Mouse (Mus musculus) forebrain, embryonic 11.5 days (tissue): ENCODE results near the gene Chaf1b. TPM values are rescaled to one million over a fixed set of nuclear protein-coding genes. Genes with fewer than 3 reads are reported as not detected.

Experiments used
- ATAC-seq: fragments of 200-750 bp; cut with Nextera tagmentation; replicated peaks from 2 replicates; pipeline ENCODE4 v1.8.0; 2017; ENCODE audit warnings: moderate TSS enrichment; ENCODE audit not compliant: low FRiP score
- DNase-seq: peaks from one replicate; pipeline ENCODE4 v3.0.0-alpha.2; 2017; ENCODE audit warnings: low spot score
- H3K27ac ChIP-seq: fragments of 300-500 bp; sonication (generic); 2 replicates; pipeline ENCODE4 v1.5.1; 2014; ENCODE audit warnings: low read depth, low read length
- H3K27me3 ChIP-seq: fragments of 300-500 bp; sonication (generic); 2 replicates; pipeline ENCODE4 v1.6.1; 2014; ENCODE audit warnings: mild to moderate bottlenecking, low read length, mixed read lengths; ENCODE audit not compliant: control insufficient read depth, insufficient read depth
- H3K36me3 ChIP-seq: fragments of 300-500 bp; sonication (generic); 2 replicates; pipeline ENCODE4 v1.6.1; 2014; ENCODE audit warnings: mild to moderate bottlenecking, low read length, moderate library complexity, mixed read lengths; ENCODE audit not compliant: control insufficient read depth, insufficient read depth
- H3K4me1 ChIP-seq: fragments of 300-500 bp; sonication (generic); replicated peaks from 2 replicates; pipeline ENCODE4 v1.6.1; 2014; ENCODE audit warnings: low read length, mixed read lengths; ENCODE audit not compliant: control insufficient read depth, insufficient read depth
- H3K4me2 ChIP-seq: fragments of 300-500 bp; sonication (generic); 2 replicates; pipeline ENCODE4 v1.6.1; 2014; ENCODE audit warnings: low read depth, mild to moderate bottlenecking, low read length, moderate library complexity, mixed read lengths; ENCODE audit not compliant: severe bottlenecking
- H3K4me3 ChIP-seq: fragments of 300-500 bp; sonication (generic); 2 replicates; pipeline ENCODE4 v1.5.1; 2014; ENCODE audit warnings: low read depth, low read length
- H3K9ac ChIP-seq: fragments of 300-500 bp; sonication (generic); 2 replicates; pipeline ENCODE4 v1.6.1; 2014; ENCODE audit warnings: low read length
- H3K9me3 ChIP-seq: fragments of 300-500 bp; sonication (generic); 2 replicates; pipeline ENCODE4 v1.6.1; 2016; ENCODE audit warnings: low read length, mixed read lengths; ENCODE audit not compliant: control insufficient read depth
- WGBS: fragments of 180-500 bp; shearing (Covaris S2); extraction: QIAGEN DNeasy Blood & Tissue Kit; methylation state at CpG from one replicate; pipeline ENCODE4 v1.1.7; 2014; 5-methylcytosine and 5-hydroxymethylcytosine counted together
- polyA plus RNA-seq: library from polyadenylated mRNA; unstranded; fragments of >200 nt; fragmentation: Nextera tagmentation; extraction: Ambion mirVana; gene quantifications from 2 replicates; pipeline ENCODE4 v1.2.1, GENCODE M21; 2014

Chaf1b gene
- polyA plus RNA-seq, 1 experiment from 2014 or later = 119 TPM

- Histone ChIP-seq H3K4me3 (no peak overlapping the region), H3K9ac (no peak overlapping the region), H3K27me3 (no peaks in the 10 kb centered on the region), H3K36me3 (no peaks in the 10 kb centered on the region; the same call in 1 of the 2 replicates), H3K9me3 (no peaks in the 10 kb centered on the region), H3K27ac (no peak overlapping the region), H3K4me1 (no peaks in the 10 kb centered on the region), H3K4me2 (no peak overlapping the region)
- WGBS = 94% methylated on average over 8 of the region's 8 CpGs
- ATAC-seq = no peak
- peak; percentile 48 for DNase-seq
Observed at GRCm38 (mm10) chr16:93908196-93908595, 24.5 kb downstream of the Chaf1b start.

GRCm38 (mm10) chr16:93909936-93910335 lies 26.2 kb downstream of the Chaf1b start:
- Histone ChIP-seq H3K4me3 (no peak overlapping the region), H3K9ac (no peak overlapping the region), H3K27me3 (no peaks in the 10 kb centered on the region), H3K4me2 (no peak overlapping the region), H3K9me3 (no peaks in the 10 kb centered on the region), H3K27ac (no peak overlapping the region), H3K4me1 (no peaks in the 10 kb centered on the region), H3K36me3 (no peaks in the 10 kb centered on the region; the same call in 1 of the 2 replicates)
- DNase-seq (no peak), ATAC-seq (no peak)
- WGBS = 90% methylated on average over 3 of the region's 3 CpGs

- Histone ChIP-seq H3K27me3 (no peaks in the 10 kb centered on the region), H3K4me2 (no peak overlapping the region), H3K27ac (no peak overlapping the region), H3K4me3 (no peak overlapping the region), H3K9me3 (no peaks in the 10 kb centered on the region), H3K4me1 (no peaks in the 10 kb centered on the region), H3K9ac (no peak overlapping the region), H3K36me3 (no peaks in the 10 kb centered on the region)
- WGBS = 72% methylated on average over 28 of the region's 28 CpGs
- ATAC-seq (no peak), DNase-seq (no peak)
Observed at GRCm38 (mm10) chr16:93910735-93911665, 27.3 kb downstream of the Chaf1b start.

- Histone ChIP-seq H3K9me3 (no peaks in the 10 kb centered on the region), H3K36me3 (no peaks in the 10 kb centered on the region), H3K4me3 (no peak overlapping the region), H3K4me2 (no peak overlapping the region), H3K27ac (no peak overlapping the region), H3K4me1 (no peaks in the 10 kb centered on the region), H3K9ac (no peak overlapping the region), H3K27me3 (no peaks in the 10 kb centered on the region)
- DNase-seq (no peak), ATAC-seq (no peak)
- 89% methylated on average over 5 of the region's 5 CpGs for WGBS
Observed at GRCm38 (mm10) chr16:93912158-93912557, 28.5 kb downstream of the Chaf1b start.

GRCm38 (mm10) chr16:93912808-93913207 lies 29.1 kb downstream of the Chaf1b start:
- H3K9me3 ChIP-seq = no peaks in the 10 kb centered on the region
- H3K36me3 ChIP-seq = no peaks in the 10 kb centered on the region
- H3K4me1 ChIP-seq = no peaks in the 10 kb centered on the region
- no peak overlapping the region for H3K4me3 ChIP-seq
- 78% methylated on average over 3 of the region's 3 CpGs for WGBS
- ATAC-seq = no peak
- H3K27me3 ChIP-seq = no peaks in the 10 kb centered on the region
- DNase-seq = no peak
- no peak overlapping the region for H3K27ac ChIP-seq
- no peak overlapping the region for H3K4me2 ChIP-seq
- H3K9ac ChIP-seq = no peak overlapping the region

- no peak for DNase-seq
- Histone ChIP-seq H3K36me3 (no peaks in the 10 kb centered on the region), H3K27me3 (no peaks in the 10 kb centered on the region), H3K9ac (no peak overlapping the region), H3K4me1 (no peaks in the 10 kb centered on the region), H3K4me2 (no peak overlapping the region), H3K4me3 (no peak overlapping the region), H3K27ac (no peak overlapping the region), H3K9me3 (no peaks in the 10 kb centered on the region)
- WGBS = 83% methylated on average over 10 of the region's 10 CpGs
- no peak for ATAC-seq
Observed at GRCm38 (mm10) chr16:93913881-93914576, 30.3 kb downstream of the Chaf1b start.

GRCm38 (mm10) chr16:93915338-93915849 lies 31.7 kb downstream of the Chaf1b start:
- H3K4me2 ChIP-seq = no peak overlapping the region
- H3K27me3 ChIP-seq = no peaks in the 10 kb centered on the region
- H3K4me1 ChIP-seq = no peaks in the 10 kb centered on the region
- DNase-seq (no peak), ATAC-seq (no peak)
- H3K36me3 ChIP-seq = no peaks in the 10 kb centered on the region
- no peak overlapping the region for H3K27ac ChIP-seq
- H3K9ac ChIP-seq = no peak overlapping the region
- H3K9me3 ChIP-seq = no peaks in the 10 kb centered on the region
- H3K4me3 ChIP-seq = no peak overlapping the region
- WGBS = 29% methylated on average over 10 of the region's 10 CpGs

GRCm38 (mm10) chr16:93917712-93918678 lies 34.3 kb downstream of the Chaf1b start:
- H3K4me2 ChIP-seq = 0 out of 2 replicates have a peak overlapping the region, but pooled peaks have one; percentile 29

More at GRCm38 (mm10) chr16:93917712-93918678, 34.3 kb downstream of the Chaf1b start:
- H3K4me3 ChIP-seq = no peak overlapping the region
- H3K9ac ChIP-seq = no peak overlapping the region
- no peaks in the 10 kb centered on the region for H3K27me3 ChIP-seq
- no peaks in the 10 kb centered on the region for H3K4me1 ChIP-seq
- H3K36me3 ChIP-seq = no peaks in the 10 kb centered on the region
- 42% methylated on average over 20 of the region's 22 CpGs for WGBS
- DNase-seq (peak; percentile 90), ATAC-seq (peak; percentile 70)
- H3K27ac ChIP-seq = no peak overlapping the region
- no peaks in the 10 kb centered on the region for H3K9me3 ChIP-seq
